Mouse (Mus musculus): ENCODE results near the gene Megf11.

DNA sequence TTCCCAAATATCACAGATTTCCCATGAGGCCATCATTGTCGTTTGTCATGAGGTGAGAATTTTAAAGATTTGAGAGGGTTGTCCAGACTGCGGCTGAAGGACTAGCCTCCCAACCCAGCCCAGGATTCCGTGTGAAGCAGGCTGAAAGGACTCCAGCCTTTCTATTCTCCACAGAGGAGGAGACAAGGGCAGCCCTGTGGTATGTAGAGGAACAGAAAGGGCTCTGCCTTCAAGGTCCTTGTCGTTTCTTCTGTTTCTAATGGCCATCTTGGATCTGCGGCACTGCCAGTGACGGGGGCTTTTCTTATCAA is 121.7 kb downstream of the Megf11 start:
- TF ChIP-seq CTCF (IDR thresholded peaks at IDR 0.05; ENCODE audit: low read depth, low read length) (no peak), POLR2A (IDR thresholded peaks at IDR 0.05; ENCODE audit: insufficient read depth, low read length) (no peak)
